In the genomic region with DNA sequence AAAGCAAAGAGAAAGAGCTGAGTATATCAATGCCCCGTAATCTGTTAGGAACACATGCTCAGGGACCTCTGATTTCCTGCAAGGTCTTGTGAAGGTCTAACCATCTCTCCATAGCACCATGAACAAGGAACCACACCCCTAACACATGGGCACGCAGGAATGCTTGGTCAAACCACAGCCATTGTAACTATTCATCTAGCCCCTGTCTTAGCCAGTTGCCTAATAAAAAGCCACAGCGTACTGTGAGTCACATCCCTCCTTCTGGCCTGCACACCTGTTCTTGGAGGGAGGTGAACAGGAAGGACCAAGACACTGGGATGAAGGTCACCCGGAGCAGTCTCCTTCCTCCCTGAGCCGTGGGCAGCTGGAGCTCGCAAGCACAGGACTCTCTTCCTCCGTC, we compare ENCODE assay signal across 10 mouse cellular contexts.
"Had no signal": no experiment of that assay in that cellular context is flagged by ENCODE, and none has a peak within 500 bp of the region (broad histone marks: within the 10 kb centered on the region; RNA-seq: fewer than 3 reads in every experiment).

No protein-coding gene starts in this region.

- ATAC-seq: midbrain, embryonic 16.5 days had no signal

- H3K36me3 ChIP-seq: kidney, embryonic 15.5 days; midbrain, embryonic 12.5 days; stomach, embryonic 15.5 days had no signal

- H3K27ac ChIP-seq: kidney, embryonic 15.5 days; limb, embryonic 13.5 days; liver, embryonic 14.5 days; midbrain, embryonic 12.5 days; stomach, embryonic 15.5 days had no signal

- DNase-seq: kidney, postnatal 14 days; left cerebral cortex, postnatal 4 days; right cerebral cortex, postnatal 14 days; thymus, postnatal 4 days had no signal

- H3K4me3 ChIP-seq: kidney, embryonic 15.5 days; limb, embryonic 13.5 days; midbrain, embryonic 12.5 days; stomach, embryonic 15.5 days had no signal

- H3K27me3 ChIP-seq: kidney, embryonic 15.5 days; limb, embryonic 13.5 days; midbrain, embryonic 12.5 days; stomach, embryonic 15.5 days had no signal
